Mouse (Mus musculus) liver, postnatal 0 days (tissue): ENCODE results near the gene Plk2. TPM values are rescaled to one million over a fixed set of nuclear protein-coding genes. Genes with fewer than 3 reads are reported as not detected.

Source experiments
- ATAC-seq: fragments of 200-750 bp; cut with Nextera tagmentation; 2 replicates; pipeline ENCODE4 v1.8.0; 2017; ENCODE audit warnings: mild to moderate bottlenecking, moderate library complexity
- DNase-seq: peaks from one replicate; pipeline ENCODE4 v3.0.0-alpha.2; 2016
- H3K27ac ChIP-seq: fragments of 300-500 bp; sonication (generic); 2 replicates; pipeline ENCODE4 v1.5.1; 2014; ENCODE audit warnings: antibody characterized with exemption, moderate library complexity, mild to moderate bottlenecking, low read depth
- H3K27me3 ChIP-seq: fragments of 300-500 bp; sonication (generic); 2 replicates; pipeline ENCODE4 v1.6.1; 2014; ENCODE audit warnings: low read length, control low read depth, mixed read lengths; ENCODE audit not compliant: insufficient read depth
- H3K36me3 ChIP-seq: fragments of 300-500 bp; sonication (generic); replicated peaks from 2 replicates; pipeline ENCODE4 v1.6.1; 2014; ENCODE audit warnings: mild to moderate bottlenecking, control low read depth, low read length, moderate library complexity, mixed read lengths; ENCODE audit not compliant: insufficient read depth
- H3K4me1 ChIP-seq: fragments of 300-500 bp; sonication (generic); 2 replicates; pipeline ENCODE4 v1.6.1; 2014; ENCODE audit warnings: antibody characterized with exemption, mild to moderate bottlenecking, control low read depth; ENCODE audit not compliant: insufficient read depth
- H3K4me2 ChIP-seq: fragments of 300-500 bp; sonication (generic); 2 replicates; pipeline ENCODE4 v1.6.1; 2014; ENCODE audit warnings: low read depth, mild to moderate bottlenecking, low read length, moderate library complexity, mixed read lengths
- H3K4me3 ChIP-seq: fragments of 300-500 bp; sonication (generic); 2 replicates; pipeline ENCODE4 v1.5.1; 2014; ENCODE audit warnings: low read depth, low read length
- H3K9ac ChIP-seq: fragments of 300-500 bp; sonication (generic); replicated peaks from 2 replicates; pipeline ENCODE4 v1.6.1; 2014; ENCODE audit warnings: mild to moderate bottlenecking, moderate library complexity
- H3K9me3 ChIP-seq: fragments of 300-500 bp; sonication (generic); 2 replicates; pipeline ENCODE4 v1.6.1; 2016; ENCODE audit warnings: mild to moderate bottlenecking, control low read depth, low read length, mixed read lengths
- CTCF ChIP-seq: sonication (generic); IDR thresholded peaks from 2 replicates; pipeline ENCODE4 v1.5.1; 2016; ENCODE audit warnings: antibody characterized with exemption, low read depth
- EP300 ChIP-seq: IDR thresholded peaks from 2 replicates; pipeline ENCODE4 v1.6.1; 2016; ENCODE audit warnings: antibody characterized with exemption, low read depth, mild to moderate bottlenecking
- WGBS: fragments of 180-500 bp; shearing (Covaris S2); extraction: QIAGEN DNeasy Blood & Tissue Kit; methylation state at CpG from one replicate; pipeline ENCODE4 v1.1.7; 2014; ENCODE audit not compliant: insufficient replicate concordance; 5-methylcytosine and 5-hydroxymethylcytosine counted together
- polyA plus RNA-seq: library from polyadenylated mRNA; unstranded; fragments of >200 nt; fragmentation: Nextera tagmentation; extraction: Ambion mirVana; gene quantifications from 2 replicates; pipeline ENCODE4 v1.2.1, GENCODE M21; 2015

Plk2 gene
- polyA plus RNA-seq, 1 experiment from 2014 or later = 8.4 TPM

DNA sequence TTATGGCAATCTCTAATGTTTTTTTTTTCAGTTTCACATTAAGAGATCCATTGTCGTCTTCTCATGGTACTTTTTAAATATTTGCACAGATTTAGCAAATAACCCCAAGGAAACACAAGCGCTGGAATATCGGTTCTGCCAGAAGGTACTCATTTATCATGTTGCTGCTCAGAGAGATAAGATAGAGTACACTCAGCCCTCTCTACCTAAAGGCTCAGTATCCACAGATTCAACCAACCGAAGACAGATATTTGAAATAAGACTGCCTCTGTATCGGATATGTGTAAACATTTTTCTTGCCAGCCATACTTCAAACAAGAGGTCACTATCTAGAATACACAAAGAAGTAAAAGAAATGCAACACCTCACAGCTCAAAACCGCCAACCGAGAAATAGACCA lies 27.6 kb downstream of the Plk2 start:
- Histone ChIP-seq H3K4me3 (no peak overlapping the region), H3K27ac (no peak overlapping the region), H3K4me1 (peaks cover 6% of the 10 kb centered on the region; the same call in 1 of the 2 replicates), H3K27me3 (no peaks in the 10 kb centered on the region), H3K9ac (no peak overlapping the region), H3K4me2 (no peak overlapping the region), H3K9me3 (no peaks in the 10 kb centered on the region), H3K36me3 (no peaks in the 10 kb centered on the region)
- no peak for TF ChIP-seq EP300
- TF ChIP-seq CTCF = no peak
- ATAC-seq (no peak), DNase-seq (no peak)
- 56% methylated on average over 7 of the region's 7 CpGs for WGBS

DNA sequence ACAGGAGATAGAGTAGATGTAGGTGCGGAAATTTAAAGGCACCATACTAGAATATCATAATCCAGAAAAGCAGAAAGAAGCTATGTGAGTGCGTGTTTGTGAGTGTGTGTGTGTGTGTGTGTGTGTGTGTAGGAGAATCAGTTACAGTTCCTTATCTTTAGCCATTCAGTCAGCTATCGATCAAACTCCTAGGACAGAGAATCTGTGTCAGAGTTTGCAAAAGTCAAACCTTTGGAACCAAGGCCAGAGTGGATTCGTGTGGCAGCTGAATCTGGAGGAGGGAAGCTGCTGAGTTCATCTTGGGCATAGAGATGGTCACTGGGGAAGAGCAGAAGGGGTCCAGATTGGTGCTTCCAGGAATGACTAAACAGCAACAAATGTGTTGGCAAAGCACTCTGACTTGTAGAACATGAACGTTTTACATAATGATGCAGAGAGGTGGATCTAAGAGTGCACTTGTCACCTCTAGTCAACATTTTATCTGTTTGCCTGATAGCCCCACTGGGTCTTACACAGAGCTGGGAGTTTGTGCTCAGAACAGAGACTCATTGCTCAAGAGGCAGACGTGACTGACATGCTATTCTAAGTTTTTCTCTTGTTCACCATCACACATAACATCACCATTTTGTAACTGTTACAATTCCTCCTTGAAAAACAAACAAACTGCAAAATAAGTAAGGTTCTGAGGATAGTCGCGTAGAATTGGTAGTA lies 30.8 kb downstream of the Plk2 start:
- Histone ChIP-seq H3K27me3 (no peaks in the 10 kb centered on the region), H3K36me3 (no peaks in the 10 kb centered on the region), H3K4me1 (peaks cover 6% of the 10 kb centered on the region; the same call in 1 of the 2 replicates), H3K4me2 (no peak overlapping the region), H3K4me3 (no peak overlapping the region), H3K27ac (peak overlapping the region; percentile 51), H3K9ac (no peak overlapping the region), H3K9me3 (no peaks in the 10 kb centered on the region)
- no peak for DNase-seq
- WGBS = 59% methylated on average over 8 of the region's 8 CpGs
- TF ChIP-seq EP300 = no peak
- TF ChIP-seq CTCF = no peak
- peak; percentile 89 for ATAC-seq

DNA sequence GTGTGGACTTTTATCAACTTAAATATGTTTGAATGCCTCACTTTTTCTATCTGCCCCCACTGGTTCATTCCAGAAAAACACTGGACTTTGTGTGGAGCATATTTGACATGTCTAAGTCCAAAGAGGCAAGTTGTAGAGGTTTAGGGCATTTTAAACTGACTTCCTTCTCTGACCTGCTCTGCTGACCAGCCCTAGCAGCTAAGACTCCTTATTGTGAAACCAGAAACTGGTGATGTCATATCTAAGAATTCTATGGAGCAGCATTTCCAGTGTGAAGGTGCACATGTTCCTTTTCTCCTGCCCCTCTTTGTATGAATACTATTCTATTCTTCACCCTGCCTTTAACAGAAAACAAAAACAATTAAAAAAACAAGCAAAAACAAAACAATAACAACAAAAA lies 36.5 kb downstream of the Plk2 start:
- H3K4me1 ChIP-seq = peaks cover 6% of the 10 kb centered on the region; the same call in 1 of the 2 replicates
- ATAC-seq = no peak
- no peaks in the 10 kb centered on the region for H3K36me3 ChIP-seq
- no peak overlapping the region for H3K4me3 ChIP-seq
- H3K9me3 ChIP-seq = no peaks in the 10 kb centered on the region
- no peak overlapping the region for H3K4me2 ChIP-seq
- TF ChIP-seq EP300 (no peak), CTCF (no peak)
- no peak for DNase-seq
- no peaks in the 10 kb centered on the region for H3K27me3 ChIP-seq
- no peak overlapping the region for H3K9ac ChIP-seq
- no peak overlapping the region for H3K27ac ChIP-seq

DNA sequence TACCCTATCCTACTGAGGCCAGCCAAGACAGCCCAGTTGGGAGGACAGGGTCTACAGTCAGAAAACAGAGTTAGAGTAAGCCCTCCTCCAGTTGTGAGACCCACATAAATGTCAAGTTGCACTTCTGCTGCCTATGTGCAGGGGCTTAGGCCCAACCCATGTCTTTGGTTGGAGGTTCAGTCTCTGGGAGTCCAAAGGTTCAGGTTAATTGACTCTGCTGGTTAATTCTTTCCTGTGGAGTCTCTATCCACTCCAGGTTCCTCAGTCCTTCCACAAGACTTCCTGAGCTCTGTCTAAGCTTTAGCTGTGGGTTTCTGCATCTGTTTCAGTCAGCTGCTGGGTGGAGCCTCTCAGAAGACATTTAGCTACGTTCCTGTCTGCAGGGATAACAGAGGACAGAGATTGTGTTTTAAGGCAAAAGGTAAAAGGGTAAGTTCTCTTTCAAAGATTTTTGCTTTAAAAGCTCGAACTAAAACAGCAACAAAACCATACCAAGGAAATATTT lies 37.3 kb downstream of the Plk2 start:
- DNase-seq (no peak), ATAC-seq (no peak)
- Histone ChIP-seq H3K27me3 (no peaks in the 10 kb centered on the region), H3K36me3 (no peaks in the 10 kb centered on the region), H3K9ac (no peak overlapping the region), H3K4me1 (peaks cover 4% of the 10 kb centered on the region; the same call in 1 of the 2 replicates), H3K4me2 (no peak overlapping the region), H3K27ac (no peak overlapping the region), H3K4me3 (no peak overlapping the region), H3K9me3 (no peaks in the 10 kb centered on the region)
- no peak for TF ChIP-seq EP300
- TF ChIP-seq CTCF = no peak
- 47% methylated on average over 2 of the region's 2 CpGs for WGBS

DNA sequence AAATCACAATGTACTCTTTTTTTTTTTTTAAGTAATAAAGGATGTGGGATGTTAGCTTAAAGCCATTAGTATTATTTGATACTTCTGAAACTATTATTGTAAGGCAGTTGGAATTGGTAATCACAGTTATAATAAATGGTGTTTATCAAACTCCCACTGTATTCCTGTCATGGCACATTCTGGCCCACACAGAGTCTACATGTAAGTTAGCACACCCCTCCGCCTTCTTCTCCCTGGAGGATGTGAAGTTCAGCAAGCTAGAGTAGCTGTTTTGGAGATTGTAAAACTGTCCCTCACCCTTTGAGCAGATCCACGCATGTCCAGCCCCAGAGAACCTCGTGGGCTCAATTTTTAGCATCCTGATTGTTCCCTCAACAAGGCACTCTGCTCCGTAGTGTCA lies 37.8 kb downstream of the Plk2 start:
- no peak for ATAC-seq
- no peak overlapping the region for H3K9ac ChIP-seq
- TF ChIP-seq CTCF = no peak
- no peak for TF ChIP-seq EP300
- no peak overlapping the region for H3K4me3 ChIP-seq
- no peaks in the 10 kb centered on the region for H3K9me3 ChIP-seq
- H3K27me3 ChIP-seq = no peaks in the 10 kb centered on the region
- no peaks in the 10 kb centered on the region for H3K36me3 ChIP-seq
- H3K4me1 ChIP-seq = peaks cover 4% of the 10 kb centered on the region; the same call in 1 of the 2 replicates
- DNase-seq = no peak
- H3K27ac ChIP-seq = no peak overlapping the region
- H3K4me2 ChIP-seq = no peak overlapping the region
- whole genome bisulfite sequencing = 84% methylated on average over 4 of the region's 4 CpGs

DNA sequence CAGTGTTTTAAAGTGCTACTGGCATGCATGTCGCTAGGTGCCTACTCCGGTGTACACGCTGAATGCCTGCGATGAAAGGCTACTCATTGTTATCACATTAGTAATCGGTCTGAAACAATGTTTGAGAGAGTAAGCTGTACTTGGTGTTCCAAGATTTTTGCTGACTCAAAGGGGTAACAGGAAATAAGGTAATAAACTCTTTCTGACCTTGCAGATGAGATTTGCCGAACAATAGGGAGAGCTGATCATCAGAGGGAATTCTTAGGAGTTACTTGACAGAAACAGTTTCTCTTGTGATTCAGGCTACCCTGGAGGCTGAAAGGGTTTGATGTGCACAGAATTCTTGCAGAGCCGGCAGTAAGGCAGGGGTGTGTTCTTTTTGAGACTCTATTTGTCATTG lies 41.8 kb downstream of the Plk2 start:
- 77% methylated on average over 7 of the region's 7 CpGs for WGBS
- TF ChIP-seq CTCF (no peak), EP300 (no peak)

More for the DNA sequence above, 41.8 kb downstream of the Plk2 start:
- ATAC-seq (no peak), DNase-seq (no peak)
- Histone ChIP-seq H3K27me3 (no peaks in the 10 kb centered on the region), H3K36me3 (no peaks in the 10 kb centered on the region), H3K9me3 (no peaks in the 10 kb centered on the region), H3K9ac (no peak overlapping the region), H3K27ac (no peak overlapping the region), H3K4me3 (no peak overlapping the region), H3K4me1 (peaks cover 4% of the 10 kb centered on the region; the same call in 1 of the 2 replicates), H3K4me2 (no peak overlapping the region)
